Mouse (Mus musculus) heart, embryonic 11.5 days (tissue): ENCODE results near the gene Larp6. TPM values are rescaled to one million over a fixed set of nuclear protein-coding genes. Genes with fewer than 3 reads are reported as not detected.

Experiments used
- ATAC-seq: fragments of 200-750 bp; cut with Nextera tagmentation; replicated peaks from 2 replicates; pipeline ENCODE4 v1.8.0; 2017; ENCODE audit warnings: moderate library complexity; ENCODE audit not compliant: insufficient number of reproducible peaks, low FRiP score, low TSS enrichment
- H3K27ac ChIP-seq: fragments of 300-500 bp; sonication (generic); 2 replicates; pipeline ENCODE4 v1.5.1; 2014; ENCODE audit warnings: mild to moderate bottlenecking, low read depth, low read length
- H3K27me3 ChIP-seq: fragments of 300-500 bp; sonication (generic); 2 replicates; pipeline ENCODE4 v1.6.1; 2014; ENCODE audit warnings: mild to moderate bottlenecking, low read length, mixed read lengths; ENCODE audit not compliant: control insufficient read depth, insufficient read depth
- H3K36me3 ChIP-seq: fragments of 300-500 bp; sonication (generic); 2 replicates; pipeline ENCODE4 v1.6.1; 2014; ENCODE audit warnings: mild to moderate bottlenecking, low read length, moderate library complexity, mixed read lengths; ENCODE audit not compliant: control insufficient read depth, insufficient read depth
- H3K4me1 ChIP-seq: fragments of 300-500 bp; sonication (generic); 2 replicates; pipeline ENCODE4 v1.6.1; 2014; ENCODE audit warnings: low read length; ENCODE audit not compliant: control insufficient read depth, insufficient read depth
- H3K4me2 ChIP-seq: fragments of 300-500 bp; sonication (generic); 2 replicates; pipeline ENCODE4 v1.6.1; 2014; ENCODE audit warnings: mild to moderate bottlenecking, moderate library complexity
- H3K4me3 ChIP-seq: fragments of 300-500 bp; sonication (generic); 2 replicates; pipeline ENCODE4 v1.5.1; 2014; ENCODE audit warnings: low read depth, low read length
- H3K9ac ChIP-seq: fragments of 300-500 bp; sonication (generic); 2 replicates; pipeline ENCODE4 v1.6.1; 2014; ENCODE audit warnings: mild to moderate bottlenecking, low read depth, low read length, moderate library complexity
- H3K9me3 ChIP-seq: fragments of 300-500 bp; sonication (generic); replicated peaks from 2 replicates; pipeline ENCODE4 v1.6.1; 2016; ENCODE audit warnings: low read length; ENCODE audit not compliant: control insufficient read depth
- WGBS: fragments of 180-500 bp; shearing (Covaris S2); extraction: QIAGEN DNeasy Blood & Tissue Kit; methylation state at CpG from one replicate; pipeline ENCODE4 v1.1.7; 2014; ENCODE audit not compliant: insufficient replicate concordance; 5-methylcytosine and 5-hydroxymethylcytosine counted together
- polyA plus RNA-seq: library from polyadenylated mRNA; unstranded; fragments of >200 nt; fragmentation: Nextera tagmentation; extraction: Ambion mirVana; gene quantifications from 2 replicates; pipeline ENCODE4 v1.2.1, GENCODE M21; 2014

The Larp6 gene
- polyA plus RNA-seq, 1 experiment from 2014 or later = 0.40 TPM

- H3K27ac ChIP-seq = no peak overlapping the region
- no peak overlapping the region for H3K4me2 ChIP-seq
- no peak overlapping the region for H3K4me3 ChIP-seq
- H3K9me3 ChIP-seq = no peaks in the 10 kb centered on the region
- no peaks in the 10 kb centered on the region for H3K36me3 ChIP-seq
- no peak overlapping the region for H3K9ac ChIP-seq
- no peaks in the 10 kb centered on the region for H3K4me1 ChIP-seq
- 78% methylated on average over 2 of the region's 2 CpGs for WGBS
- no peak for ATAC-seq
- H3K27me3 ChIP-seq = peaks cover 2% of the 10 kb centered on the region; the same call in 1 of the 2 replicates
Measured at GRCm38 (mm10) chr9:60707594-60707993, 5.2 kb upstream of the Larp6 start.

- Histone ChIP-seq H3K36me3 (no peaks in the 10 kb centered on the region), H3K4me2 (no peak overlapping the region), H3K27me3 (peaks cover 10% of the 10 kb centered on the region), H3K9me3 (no peaks in the 10 kb centered on the region), H3K4me1 (no peaks in the 10 kb centered on the region), H3K27ac (no peak overlapping the region), H3K9ac (no peak overlapping the region), H3K4me3 (no peak overlapping the region)
- ATAC-seq = no peak
- 82% methylated on average over 5 of the region's 5 CpGs for WGBS
Measured at GRCm38 (mm10) chr9:60708606-60709005, 4.2 kb upstream of the Larp6 start.

- H3K4me3 ChIP-seq = no peak overlapping the region
- ATAC-seq = no peak
- no peaks in the 10 kb centered on the region for H3K9me3 ChIP-seq
- no peak overlapping the region for H3K9ac ChIP-seq
- H3K27ac ChIP-seq = no peak overlapping the region
- no peak overlapping the region for H3K4me2 ChIP-seq
- no peaks in the 10 kb centered on the region for H3K36me3 ChIP-seq
- H3K4me1 ChIP-seq = no peaks in the 10 kb centered on the region
- peaks cover 13% of the 10 kb centered on the region for H3K27me3 ChIP-seq
- 78% methylated on average over 6 of the region's 6 CpGs for WGBS
Measured at GRCm38 (mm10) chr9:60709721-60710120, 3.1 kb upstream of the Larp6 start.

- H3K9ac ChIP-seq = no peak overlapping the region
- H3K4me2 ChIP-seq = no peak overlapping the region
- WGBS = 77% methylated on average over 5 of the region's 5 CpGs
- H3K4me3 ChIP-seq = no peak overlapping the region
- H3K27me3 ChIP-seq = peaks cover 13% of the 10 kb centered on the region
- H3K36me3 ChIP-seq = no peaks in the 10 kb centered on the region
- no peak for ATAC-seq
- no peak overlapping the region for H3K27ac ChIP-seq
- H3K4me1 ChIP-seq = no peaks in the 10 kb centered on the region
- H3K9me3 ChIP-seq = no peaks in the 10 kb centered on the region
Measured at GRCm38 (mm10) chr9:60712011-60712410, 778 bp upstream of the Larp6 start.

GRCm38 (mm10) chr9:60713616-60714015, 827 bp downstream of the Larp6 start:
- Histone ChIP-seq H3K27me3 (peaks cover 13% of the 10 kb centered on the region), H3K9ac (no peak overlapping the region; the same call in 1 of the 2 replicates), H3K4me1 (no peaks in the 10 kb centered on the region), H3K4me2 (peak overlapping the region; percentile 80), H3K9me3 (no peaks in the 10 kb centered on the region), H3K27ac (no peak overlapping the region), H3K36me3 (no peaks in the 10 kb centered on the region), H3K4me3 (peak overlapping the region; percentile 49)
- WGBS = 34% methylated on average over 4 of the region's 4 CpGs
- no peak for ATAC-seq

GRCm38 (mm10) chr9:60714191-60714590, 1.4 kb downstream of the Larp6 start:
- ATAC-seq = no peak

GRCm38 (mm10) chr9:60715271-60715670, 2.5 kb downstream of the Larp6 start:
- Histone ChIP-seq H3K9ac (no peak overlapping the region), H3K4me1 (no peaks in the 10 kb centered on the region), H3K4me3 (no peak overlapping the region), H3K4me2 (no peak overlapping the region), H3K27me3 (peaks cover 13% of the 10 kb centered on the region), H3K36me3 (no peaks in the 10 kb centered on the region), H3K27ac (no peak overlapping the region), H3K9me3 (no peaks in the 10 kb centered on the region)
- WGBS = 76% methylated on average over 4 of the region's 4 CpGs
- ATAC-seq = no peak

More at GRCm38 (mm10) chr9:60714191-60714590, 1.4 kb downstream of the Larp6 start:
- no peak overlapping the region for H3K9ac ChIP-seq
- WGBS = 69% methylated on average over 6 of the region's 6 CpGs
- H3K4me1 ChIP-seq = no peaks in the 10 kb centered on the region
- peaks cover 13% of the 10 kb centered on the region for H3K27me3 ChIP-seq
- H3K9me3 ChIP-seq = no peaks in the 10 kb centered on the region
- H3K4me2 ChIP-seq = no peak overlapping the region
- H3K36me3 ChIP-seq = no peaks in the 10 kb centered on the region
- no peak overlapping the region for H3K27ac ChIP-seq
- no peak overlapping the region for H3K4me3 ChIP-seq

GRCm38 (mm10) chr9:60715828-60716227, 3.0 kb downstream of the Larp6 start:
- H3K27ac ChIP-seq = no peak overlapping the region
- no peak overlapping the region for H3K9ac ChIP-seq
- H3K4me3 ChIP-seq = no peak overlapping the region
- H3K4me1 ChIP-seq = no peaks in the 10 kb centered on the region
- no peak overlapping the region for H3K4me2 ChIP-seq
- no peaks in the 10 kb centered on the region for H3K9me3 ChIP-seq
- no peaks in the 10 kb centered on the region for H3K36me3 ChIP-seq
- no peak for ATAC-seq
- H3K27me3 ChIP-seq = peaks cover 13% of the 10 kb centered on the region
- 58% methylated on average over 5 of the region's 5 CpGs for WGBS

- no peak overlapping the region for H3K4me3 ChIP-seq
- H3K4me2 ChIP-seq = no peak overlapping the region
- no peak for ATAC-seq
- WGBS = 55% methylated on average over 3 of the region's 3 CpGs
- no peaks in the 10 kb centered on the region for H3K9me3 ChIP-seq
- no peaks in the 10 kb centered on the region for H3K36me3 ChIP-seq
- H3K9ac ChIP-seq = no peak overlapping the region
- H3K27me3 ChIP-seq = peaks cover 6% of the 10 kb centered on the region
- no peak overlapping the region for H3K27ac ChIP-seq
- no peaks in the 10 kb centered on the region for H3K4me1 ChIP-seq
Measured at GRCm38 (mm10) chr9:60718284-60718683, 5.5 kb downstream of the Larp6 start.
